Mouse (Mus musculus): ENCODE results near the gene Gramd4. TPM values are rescaled to one million over a fixed set of nuclear protein-coding genes. Genes with fewer than 3 reads are reported as not detected.

The Gramd4 gene
- polyA plus RNA-seq, 1 experiment from 2014 or later = 12.4 TPM

DNA sequence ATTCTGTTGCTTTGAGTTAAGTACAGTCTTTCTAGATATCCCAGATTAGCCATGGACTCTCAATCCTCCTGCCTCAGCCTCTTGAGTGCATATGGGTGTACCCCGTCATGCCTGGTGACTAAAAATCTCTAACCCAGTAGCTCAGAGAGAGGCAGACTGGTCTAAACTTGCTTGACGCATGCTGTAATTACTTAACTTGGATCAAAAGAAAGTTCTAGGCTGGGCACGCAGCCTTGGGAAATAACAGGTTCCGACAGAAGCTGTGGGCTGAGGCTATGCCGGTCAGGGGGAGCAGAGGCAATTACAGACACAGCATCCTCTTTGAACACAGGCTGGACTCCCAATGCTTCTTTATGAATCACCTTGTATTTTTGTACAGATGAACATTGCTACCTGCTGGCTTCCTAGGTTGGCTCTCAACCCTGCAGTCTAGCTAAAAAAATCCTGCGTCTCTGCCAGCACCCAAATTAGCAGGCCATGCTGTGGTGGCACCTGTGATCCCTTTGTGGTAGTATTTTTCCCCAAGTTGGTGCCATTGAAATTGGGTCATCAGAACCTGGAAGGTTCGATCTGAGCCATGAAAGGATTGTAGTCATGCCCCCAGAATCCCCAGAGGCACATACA lies 109.6 kb downstream of the Gramd4 start:
- Histone ChIP-seq H3K36me3 (no peaks in the 10 kb centered on the region), H3K9me3 (no peaks in the 10 kb centered on the region), H3K9ac (no peak overlapping the region), H3K27ac (no peak overlapping the region), H3K4me1 (replicated peaks) (no peaks in the 10 kb centered on the region), H3K4me3 (replicated peaks) (no peak overlapping the region), H3K4me2 (replicated peaks) (no peak overlapping the region), H3K27me3 (replicated peaks) (no peaks in the 10 kb centered on the region)
- no peak for ATAC-seq
- WGBS = 89% methylated on average over 7 of the region's 7 CpGs

DNA sequence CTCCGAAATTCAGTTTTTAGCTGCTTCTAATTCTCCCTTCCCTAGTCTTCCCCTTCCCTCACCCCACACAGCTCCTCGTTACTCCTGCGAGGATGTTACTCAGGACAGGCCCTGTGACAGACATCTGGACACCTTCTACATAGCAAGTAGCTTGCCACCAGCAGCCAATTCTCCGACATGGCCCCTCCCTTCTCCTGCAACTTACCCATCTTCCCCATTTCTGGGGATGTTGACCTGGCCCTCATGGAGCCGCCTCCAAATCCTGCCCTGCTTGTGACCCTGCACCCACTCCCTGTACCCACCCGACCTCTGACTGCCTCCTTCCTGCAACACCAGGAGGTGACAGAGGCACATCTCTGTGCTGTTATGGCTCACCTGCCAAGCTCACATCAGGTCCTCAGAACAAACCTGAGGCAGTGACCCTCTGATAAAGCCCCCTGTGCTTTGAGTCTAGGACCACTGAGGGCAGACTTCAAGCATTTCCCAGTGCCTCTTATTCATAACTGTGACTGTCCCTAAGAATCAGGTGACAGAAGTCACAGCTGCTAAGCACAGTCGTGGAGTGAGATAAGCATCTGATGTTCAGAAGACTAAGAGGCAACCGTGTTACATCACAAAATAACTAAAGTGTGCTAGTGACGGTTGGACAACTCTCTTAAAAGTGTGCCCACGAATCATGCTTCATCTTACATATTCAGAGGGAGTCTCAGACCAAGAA lies 110.5 kb downstream of the Gramd4 start:
- Histone ChIP-seq H3K4me3 (replicated peaks) (no peak overlapping the region), H3K4me2 (replicated peaks) (no peak overlapping the region), H3K9me3 (no peaks in the 10 kb centered on the region), H3K27ac (no peak overlapping the region), H3K36me3 (no peaks in the 10 kb centered on the region), H3K27me3 (replicated peaks) (no peaks in the 10 kb centered on the region), H3K4me1 (replicated peaks) (0 out of 2 replicates have a peak, but pooled peaks cover 4% of the 10 kb centered on the region), H3K9ac (no peak overlapping the region)
- no peak for ATAC-seq
- WGBS = 77% methylated on average over 10 of the region's 10 CpGs

DNA sequence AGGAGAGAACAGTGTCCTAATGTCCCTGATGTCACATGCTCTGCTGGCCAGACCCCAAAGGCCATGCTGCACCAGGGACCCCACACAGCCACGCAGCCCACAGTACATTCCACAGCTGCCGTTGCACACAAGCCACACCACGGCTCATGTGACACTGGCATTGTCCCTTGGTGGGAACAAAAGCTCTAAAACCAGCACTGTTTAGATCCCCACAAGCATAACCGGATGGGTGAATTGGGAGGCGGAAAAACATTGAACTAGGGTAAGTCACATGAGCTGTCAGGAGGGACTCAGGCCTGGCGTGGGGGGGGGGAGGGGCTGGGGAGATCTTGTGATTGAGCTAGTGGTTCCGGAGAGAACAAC lies 111.0 kb downstream of the Gramd4 start:
- no peaks in the 10 kb centered on the region for H3K36me3 ChIP-seq
- no peak overlapping the region for H3K27ac ChIP-seq
- H3K4me1 ChIP-seq (replicated peaks) = 0 out of 2 replicates have a peak, but pooled peaks cover 4% of the 10 kb centered on the region
- no peak overlapping the region for H3K9ac ChIP-seq
- no peak for ATAC-seq
- H3K27me3 ChIP-seq (replicated peaks) = no peaks in the 10 kb centered on the region
- H3K4me3 ChIP-seq (replicated peaks) = no peak overlapping the region
- H3K4me2 ChIP-seq (replicated peaks) = no peak overlapping the region
- H3K9me3 ChIP-seq = no peaks in the 10 kb centered on the region
- 66% methylated on average over 7 of the region's 7 CpGs for WGBS

GRCm38 (mm10) chr15:86168941-86169816 lies 111.7 kb downstream of the Gramd4 start:
- Histone ChIP-seq H3K4me3 (replicated peaks) (no peak overlapping the region), H3K27me3 (replicated peaks) (no peaks in the 10 kb centered on the region), H3K27ac (no peak overlapping the region), H3K4me2 (replicated peaks) (no peak overlapping the region), H3K4me1 (replicated peaks) (0 out of 2 replicates have a peak, but pooled peaks cover 4% of the 10 kb centered on the region), H3K9ac (no peak overlapping the region), H3K36me3 (no peaks in the 10 kb centered on the region), H3K9me3 (no peaks in the 10 kb centered on the region)
- 73% methylated on average over 12 of the region's 12 CpGs for WGBS
- no peak for ATAC-seq

DNA sequence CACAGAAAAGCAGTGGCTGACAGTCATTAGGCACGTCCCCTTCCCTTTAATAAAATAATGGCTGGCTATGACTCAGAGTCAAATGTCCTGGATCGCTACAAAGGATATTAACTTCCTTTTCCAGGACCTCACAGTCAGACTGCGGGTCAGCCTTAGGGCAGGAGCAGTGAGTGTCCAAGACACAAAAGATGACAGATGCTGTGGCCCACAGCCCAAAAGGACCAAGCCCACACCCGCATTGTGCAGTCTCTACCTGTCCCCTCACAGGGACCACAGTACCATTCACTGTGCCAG lies 112.3 kb downstream of the Gramd4 start:
- Histone ChIP-seq H3K4me3 (replicated peaks) (no peak overlapping the region), H3K9me3 (no peaks in the 10 kb centered on the region), H3K4me1 (replicated peaks) (0 out of 2 replicates have a peak, but pooled peaks cover 4% of the 10 kb centered on the region), H3K36me3 (no peaks in the 10 kb centered on the region), H3K27ac (no peak overlapping the region), H3K9ac (no peak overlapping the region), H3K27me3 (replicated peaks) (no peaks in the 10 kb centered on the region), H3K4me2 (replicated peaks) (no peak overlapping the region)
- ATAC-seq = no peak
- WGBS = 77% methylated on average over 4 of the region's 4 CpGs

- no peak overlapping the region for H3K27ac ChIP-seq
These were observed 113.8 kb downstream of the Gramd4 start for GRCm38 (mm10) chr15:86171316-86171715.

DNA sequence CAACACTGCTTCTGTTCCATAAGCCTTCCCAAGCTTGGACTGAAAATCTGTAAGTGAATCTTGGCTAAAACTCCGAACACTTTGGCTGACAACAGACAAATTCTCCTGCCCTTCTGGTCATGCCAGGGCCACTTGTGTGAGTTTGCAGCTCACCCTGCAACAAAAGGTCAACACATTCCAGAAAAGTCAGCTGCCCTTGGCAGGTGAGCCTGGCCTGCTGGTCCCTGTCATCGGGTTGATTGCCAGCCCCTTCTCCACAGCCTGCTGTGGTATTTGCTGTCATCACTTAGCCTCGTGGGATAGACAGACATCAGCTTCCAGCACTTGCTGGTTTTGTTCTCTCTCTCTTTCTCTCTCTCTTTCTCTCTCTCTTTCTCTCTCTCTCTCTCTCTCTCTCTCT lies 114.6 kb downstream of the Gramd4 start:
- H3K36me3 ChIP-seq = no peaks in the 10 kb centered on the region
- no peak overlapping the region for H3K27ac ChIP-seq
- 0 out of 2 replicates have a peak, but pooled peaks cover 4% of the 10 kb centered on the region for H3K4me1 ChIP-seq (replicated peaks)
- H3K9ac ChIP-seq = no peak overlapping the region
- 42% methylated on average over 3 of the region's 3 CpGs for WGBS
- no peaks in the 10 kb centered on the region for H3K9me3 ChIP-seq
- H3K4me3 ChIP-seq (replicated peaks) = no peak overlapping the region
- H3K4me2 ChIP-seq (replicated peaks) = no peak overlapping the region
- ATAC-seq = no peak
- no peaks in the 10 kb centered on the region for H3K27me3 ChIP-seq (replicated peaks)

More at GRCm38 (mm10) chr15:86171316-86171715, 113.8 kb downstream of the Gramd4 start:
- H3K4me2 ChIP-seq (replicated peaks) = no peak overlapping the region
- H3K4me3 ChIP-seq (replicated peaks) = no peak overlapping the region
- no peaks in the 10 kb centered on the region for H3K9me3 ChIP-seq
- H3K9ac ChIP-seq = no peak overlapping the region
- ATAC-seq = no peak
- no peaks in the 10 kb centered on the region for H3K27me3 ChIP-seq (replicated peaks)
- 0 out of 2 replicates have a peak, but pooled peaks cover 4% of the 10 kb centered on the region for H3K4me1 ChIP-seq (replicated peaks)
- 77% methylated on average over 12 of the region's 12 CpGs for WGBS
- no peaks in the 10 kb centered on the region for H3K36me3 ChIP-seq

DNA sequence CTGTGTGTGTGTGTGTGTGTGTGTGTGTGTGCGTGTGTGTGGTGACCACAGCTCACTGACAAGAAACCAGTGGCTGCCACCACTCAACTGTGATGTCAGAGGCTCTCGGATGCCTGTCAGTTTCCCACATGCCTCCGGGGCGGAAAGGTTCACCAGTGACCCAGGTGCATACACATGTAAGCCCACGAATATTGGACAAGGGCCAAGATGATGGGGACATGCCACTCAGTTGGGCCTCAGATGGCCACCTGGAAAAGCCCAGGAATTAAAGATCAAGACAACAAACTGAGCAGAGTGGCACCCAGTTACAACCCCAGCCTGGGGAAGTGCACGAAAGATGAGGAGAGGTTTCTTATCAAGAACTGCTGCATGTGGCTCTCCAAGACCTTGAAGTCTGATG lies 115.0 kb downstream of the Gramd4 start:
- Histone ChIP-seq H3K4me2 (replicated peaks) (no peak overlapping the region), H3K36me3 (no peaks in the 10 kb centered on the region), H3K27ac (no peak overlapping the region), H3K27me3 (replicated peaks) (no peaks in the 10 kb centered on the region), H3K9ac (no peak overlapping the region), H3K4me1 (replicated peaks) (0 out of 2 replicates have a peak, but pooled peaks cover 4% of the 10 kb centered on the region), H3K9me3 (no peaks in the 10 kb centered on the region), H3K4me3 (replicated peaks) (no peak overlapping the region)
- ATAC-seq = no peak
- 70% methylated on average over 6 of the region's 6 CpGs for WGBS

GRCm38 (mm10) chr15:86173136-86173985 lies 115.9 kb downstream of the Gramd4 start:
- no peak overlapping the region for H3K4me2 ChIP-seq (replicated peaks)
- H3K9ac ChIP-seq = no peak overlapping the region
- no peak for ATAC-seq
- WGBS = 45% methylated on average over 16 of the region's 16 CpGs
- no peaks in the 10 kb centered on the region for H3K36me3 ChIP-seq
- no peaks in the 10 kb centered on the region for H3K9me3 ChIP-seq
- no peak overlapping the region for H3K27ac ChIP-seq
- no peak overlapping the region for H3K4me3 ChIP-seq (replicated peaks)
- 0 out of 2 replicates have a peak, but pooled peaks cover 4% of the 10 kb centered on the region for H3K4me1 ChIP-seq (replicated peaks)
- no peaks in the 10 kb centered on the region for H3K27me3 ChIP-seq (replicated peaks)

DNA sequence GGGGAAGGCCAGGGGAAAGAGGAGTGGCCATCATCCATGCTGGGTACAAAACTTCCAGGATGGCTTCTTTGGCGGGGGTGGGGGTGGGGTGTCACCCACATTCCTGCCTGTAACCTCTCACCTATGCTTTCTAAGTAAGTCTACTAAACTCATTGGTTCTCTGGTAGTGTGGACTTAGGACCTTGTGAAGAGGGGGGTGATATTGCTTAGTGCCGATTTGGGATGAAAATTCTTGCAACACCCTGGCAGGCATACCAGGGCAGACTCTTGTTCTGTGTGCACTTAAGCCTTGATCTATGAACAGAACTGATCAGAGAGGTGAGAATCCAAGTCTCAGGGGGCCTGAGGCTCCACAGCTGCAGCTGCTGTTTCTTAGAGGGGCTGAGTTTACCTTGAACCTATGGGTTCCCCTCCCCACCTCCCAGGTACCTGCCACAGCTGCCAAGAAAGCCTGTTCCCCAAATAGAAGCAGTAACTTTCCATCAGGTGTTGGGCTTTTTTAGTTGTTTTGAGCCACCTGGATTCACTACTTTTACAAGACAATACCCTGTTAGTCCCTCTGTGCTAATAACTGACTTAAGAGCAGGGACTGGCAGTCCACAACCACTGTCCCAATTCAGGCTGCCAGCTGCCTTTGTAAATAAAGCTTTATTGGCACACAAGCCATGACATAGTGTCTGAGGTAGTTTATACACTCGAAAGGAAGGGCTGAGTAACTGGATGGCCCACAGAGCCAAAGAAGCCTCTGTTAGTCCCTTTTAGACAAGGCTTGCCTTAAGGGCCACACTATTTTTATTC lies 118.0 kb downstream of the Gramd4 start:
- Histone ChIP-seq H3K9ac (no peak overlapping the region), H3K4me3 (replicated peaks) (no peak overlapping the region), H3K27me3 (replicated peaks) (no peaks in the 10 kb centered on the region), H3K27ac (no peak overlapping the region), H3K4me2 (replicated peaks) (no peak overlapping the region), H3K9me3 (no peaks in the 10 kb centered on the region), H3K36me3 (no peaks in the 10 kb centered on the region), H3K4me1 (replicated peaks) (0 out of 2 replicates have a peak, but pooled peaks cover 4% of the 10 kb centered on the region)
- no peak for ATAC-seq
- WGBS = 71% methylated on average over 3 of the region's 3 CpGs

GRCm38 (mm10) chr15:86176166-86176565 lies 118.7 kb downstream of the Gramd4 start:
- Histone ChIP-seq H3K4me2 (replicated peaks) (no peak overlapping the region), H3K36me3 (no peaks in the 10 kb centered on the region), H3K9me3 (no peaks in the 10 kb centered on the region), H3K4me1 (replicated peaks) (0 out of 2 replicates have a peak, but pooled peaks cover 4% of the 10 kb centered on the region), H3K9ac (no peak overlapping the region), H3K4me3 (replicated peaks) (no peak overlapping the region), H3K27ac (no peak overlapping the region), H3K27me3 (replicated peaks) (no peaks in the 10 kb centered on the region)
- WGBS = 77% methylated on average over 10 of the region's 10 CpGs
- no peak for ATAC-seq
